Mouse (Mus musculus): ENCODE results near the gene Apba3.

GRCm38 (mm10) chr10:81318589-81319329 lies 52.0 kb downstream of the Apba3 start:
- TF ChIP-seq POLR2A (IDR thresholded peaks at IDR 0.05; ENCODE audit: insufficient read depth, low read depth, low read length), result no peak
- no peak for TF ChIP-seq EP300 (IDR thresholded peaks at IDR 0.05; ENCODE audit: insufficient read depth, low read depth, low read length)

Measured in heart, adult 2 months (tissue).